Mouse (Mus musculus): ENCODE measurements around the gene Dnah17. TPM values are rescaled to one million over a fixed set of nuclear protein-coding genes. Genes with fewer than 3 reads are reported as not detected.

Gene Dnah17
- 0.13 and 0.18 TPM in 2 replicates for polyA plus RNA-seq (2012; rRNA removed; ENCODE audit: low replicate concordance)

GRCm38 (mm10) chr11:118130534-118130933 is at the start of gene Dnah17:
Dnah17 (minus strand) TSS chr11:118130634.

GRCm38 (mm10) chr11:117986126-117987031 is 144.1 kb downstream of the Dnah17 start, which contains the start of gene Pgs1:
Pgs1 (plus strand) TSS chr11:117986292.

Other genes with a start within 250 kb of the Dnah17 start
- gene Socs3, start 160.6 kb downstream of the Dnah17 start, polyA plus RNA-seq (2012; rRNA removed; ENCODE audit: low replicate concordance) = 21.3 and 54.9 TPM in 2 replicates
- gene Pgs1, start 144.3 kb downstream of the Dnah17 start, polyA plus RNA-seq (2012; rRNA removed; ENCODE audit: low replicate concordance) = 40.8 and 52.1 TPM in 2 replicates
- 35.4 and 41.4 TPM in 2 replicates for gene Cyth1, start 118.0 kb upstream of the Dnah17 start, polyA plus RNA-seq (2012; rRNA removed; ENCODE audit: low replicate concordance)
- gene Usp36, start 159.6 kb upstream of the Dnah17 start, polyA plus RNA-seq (2012; rRNA removed; ENCODE audit: low replicate concordance) = 19.7 and 25.8 TPM in 2 replicates
- gene Cep295nl, start 211.9 kb upstream of the Dnah17 start, polyA plus RNA-seq (2012; rRNA removed; ENCODE audit: low replicate concordance) = 0.17 and 0.20 TPM in 2 replicates
- 344 and 379 TPM in 2 replicates for gene Timp2, start 225.1 kb upstream of the Dnah17 start, polyA plus RNA-seq (2012; rRNA removed; ENCODE audit: low replicate concordance)

Data from mammary gland, adult 2 months (tissue).